Mouse (Mus musculus) kidney, embryonic 15.5 days (tissue): ENCODE data around the gene Vac14. TPM values are rescaled to one million over a fixed set of nuclear protein-coding genes. Genes with fewer than 3 reads are reported as not detected.

Experiments used
- ATAC-seq: fragments of 200-750 bp; cut with Nextera tagmentation; replicated peaks from 2 replicates; pipeline ENCODE4 v1.8.0; 2017; ENCODE audit warnings: moderate TSS enrichment; ENCODE audit not compliant: low FRiP score
- H3K27ac ChIP-seq: fragments of 300-500 bp; sonication (generic); 2 replicates; pipeline ENCODE4 v1.5.1; 2015; ENCODE audit warnings: mild to moderate bottlenecking, inconsistent platforms
- H3K27me3 ChIP-seq: fragments of 300-500 bp; sonication (generic); 2 replicates; pipeline ENCODE4 v1.6.1; 2015; ENCODE audit warnings: inconsistent platforms
- H3K36me3 ChIP-seq: fragments of 300-500 bp; sonication (generic); 2 replicates; pipeline ENCODE4 v1.6.1; 2015; ENCODE audit warnings: inconsistent platforms
- H3K4me1 ChIP-seq: fragments of 300-500 bp; sonication (generic); 2 replicates; pipeline ENCODE4 v1.6.1; 2015; ENCODE audit warnings: inconsistent platforms
- H3K4me2 ChIP-seq: fragments of 300-500 bp; sonication (generic); 2 replicates; pipeline ENCODE4 v1.6.1; 2015; ENCODE audit warnings: moderate library complexity, mild to moderate bottlenecking, inconsistent platforms
- H3K4me3 ChIP-seq: fragments of 300-500 bp; sonication (generic); replicated peaks from 2 replicates; pipeline ENCODE4 v1.5.1; 2015; ENCODE audit warnings: mild to moderate bottlenecking, inconsistent platforms
- H3K9ac ChIP-seq: fragments of 300-500 bp; sonication (generic); 2 replicates; pipeline ENCODE4 v1.6.1; 2015; ENCODE audit warnings: mild to moderate bottlenecking, inconsistent platforms
- H3K9me3 ChIP-seq: fragments of 300-500 bp; sonication (generic); replicated peaks from 2 replicates; pipeline ENCODE4 v1.6.1; 2016; ENCODE audit warnings: inconsistent platforms
- WGBS: fragments of 180-500 bp; shearing (Covaris S2); methylation state at CpG from one replicate; pipeline ENCODE4 v1.1.7; 2015; ENCODE audit warnings: mixed read lengths; 5-methylcytosine and 5-hydroxymethylcytosine counted together
- polyA plus RNA-seq: library from polyadenylated mRNA; unstranded; fragments of >200 nt; fragmentation: Nextera tagmentation; extraction: Ambion mirVana; gene quantifications from 2 replicates; pipeline ENCODE4 v1.2.1, GENCODE M21; 2015

Gene Vac14
- polyA plus RNA-seq, 1 experiment from 2014 or later, result 23.3 TPM

DNA sequence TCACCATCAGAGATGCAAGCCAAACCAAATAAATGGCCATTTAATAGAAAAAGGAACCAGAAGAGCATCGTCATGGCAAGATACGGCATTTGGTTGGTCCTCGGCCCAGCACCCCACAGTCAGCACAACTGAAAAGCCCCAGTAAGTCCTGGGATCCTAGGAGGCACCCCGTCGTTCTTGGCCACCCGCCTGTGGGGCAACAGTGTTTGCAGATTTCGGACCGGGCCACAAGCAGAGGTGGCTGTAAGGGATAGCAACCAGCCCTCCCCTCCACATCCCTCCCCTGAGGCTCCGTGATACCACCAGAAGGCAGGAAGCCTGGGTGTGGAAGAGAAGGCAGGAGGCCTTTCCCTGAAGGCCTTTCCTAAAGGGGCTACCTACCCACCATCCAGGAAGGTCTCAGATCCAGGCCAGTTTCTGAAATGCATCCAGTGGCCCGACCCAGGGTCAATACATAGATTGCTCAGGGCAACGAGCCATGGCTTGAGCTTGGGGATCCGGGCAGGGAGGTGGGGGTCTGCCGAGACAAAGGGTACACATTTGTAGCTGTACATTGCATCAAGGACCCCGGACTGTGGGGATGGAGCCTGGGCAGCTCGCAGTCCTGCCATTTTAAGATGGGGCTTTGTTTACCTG, 123.5 kb downstream of the Vac14 start:
- H3K27me3 ChIP-seq, result no peaks in the 10 kb centered on the region
- H3K36me3 ChIP-seq, result peaks cover 50% of the 10 kb centered on the region
- WGBS, result 81% methylated on average over 15 of the region's 15 CpGs
- H3K4me1 ChIP-seq, result peaks cover 6% of the 10 kb centered on the region; the same call in 1 of the 2 replicates
- no peak for ATAC-seq
- H3K27ac ChIP-seq, result no peak overlapping the region
- H3K4me3 ChIP-seq, result no peak overlapping the region
- no peak overlapping the region for H3K4me2 ChIP-seq
- H3K9ac ChIP-seq, result no peak overlapping the region
- no peaks in the 10 kb centered on the region for H3K9me3 ChIP-seq

DNA sequence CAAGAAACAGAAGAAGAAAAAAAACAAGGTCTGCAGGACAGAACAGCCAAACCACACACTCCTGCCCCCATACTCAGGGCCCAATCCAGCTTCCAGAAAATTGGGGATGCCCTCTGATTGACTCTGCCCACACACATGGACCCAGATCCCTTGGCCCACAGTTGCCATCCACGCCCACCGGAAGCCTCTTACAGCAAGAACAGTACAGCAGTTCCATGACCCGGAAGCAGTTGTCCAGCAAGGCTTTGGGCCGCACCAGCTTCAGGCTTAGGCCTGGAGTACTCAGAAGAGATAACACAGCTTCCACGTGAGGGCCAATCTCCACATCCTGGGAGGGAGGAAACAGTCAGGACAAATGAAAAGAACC, 124.0 kb downstream of the Vac14 start:
- Histone ChIP-seq H3K9me3 (no peaks in the 10 kb centered on the region), H3K4me2 (no peak overlapping the region), H3K27me3 (no peaks in the 10 kb centered on the region), H3K27ac (no peak overlapping the region), H3K4me1 (peaks cover 7% of the 10 kb centered on the region; the same call in 1 of the 2 replicates), H3K9ac (no peak overlapping the region), H3K4me3 (no peak overlapping the region), H3K36me3 (peaks cover 45% of the 10 kb centered on the region)
- WGBS, result 92% methylated on average over 5 of the region's 5 CpGs
- ATAC-seq, result no peak

DNA sequence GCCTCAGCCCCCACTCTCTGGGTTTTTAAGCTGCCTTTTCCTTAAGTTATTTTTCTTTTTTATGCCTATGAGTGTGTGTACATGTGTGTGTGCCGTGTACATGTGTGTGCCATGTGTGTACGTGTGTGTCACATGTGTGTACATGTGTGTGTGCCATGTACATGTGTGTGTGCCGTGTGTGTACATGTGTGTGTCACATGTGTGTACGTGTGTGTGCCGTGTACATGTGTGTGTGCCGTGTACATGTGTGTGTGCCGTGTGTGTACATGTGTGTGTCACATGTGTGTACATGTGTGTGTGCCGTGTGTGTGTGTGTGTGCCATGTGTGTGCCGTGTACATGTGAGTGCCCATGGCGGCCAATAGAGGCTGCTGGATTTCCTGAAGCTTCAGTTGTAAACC, 126.8 kb downstream of the Vac14 start:
- Histone ChIP-seq H3K36me3 (peaks cover 17% of the 10 kb centered on the region), H3K4me3 (no peak overlapping the region), H3K27ac (no peak overlapping the region), H3K4me1 (peaks cover 9% of the 10 kb centered on the region; the same call in 1 of the 2 replicates), H3K9ac (no peak overlapping the region), H3K9me3 (no peaks in the 10 kb centered on the region), H3K27me3 (no peaks in the 10 kb centered on the region), H3K4me2 (no peak overlapping the region)
- no peak for ATAC-seq
- 92% methylated on average over 10 of the region's 10 CpGs for WGBS

DNA sequence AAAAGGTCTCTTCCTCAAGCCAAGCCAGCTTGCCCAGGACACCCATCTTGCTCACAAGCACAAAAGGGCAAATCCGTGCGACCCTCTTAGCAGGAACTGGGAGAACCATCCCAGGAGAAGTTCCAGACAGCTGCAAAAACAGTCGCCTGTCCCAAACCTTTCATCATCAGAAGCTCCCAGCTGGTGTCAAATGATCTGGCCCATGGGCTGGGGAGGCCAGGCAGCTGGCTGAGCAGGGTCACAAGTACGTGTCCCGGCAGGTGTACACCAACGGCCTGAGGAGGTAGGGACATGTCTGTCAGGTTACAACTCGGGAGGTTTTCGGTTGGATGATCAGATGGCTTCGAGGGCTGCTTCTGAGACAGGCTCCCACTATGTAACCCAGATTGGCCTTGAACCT, 128.3 kb downstream of the Vac14 start:
- H3K4me3 ChIP-seq, result no peak overlapping the region
- H3K27ac ChIP-seq, result no peak overlapping the region
- no peaks in the 10 kb centered on the region for H3K27me3 ChIP-seq
- H3K4me1 ChIP-seq, result peaks cover 16% of the 10 kb centered on the region
- 19% methylated on average over 9 of the region's 9 CpGs for WGBS
- peaks cover 4% of the 10 kb centered on the region; the same call in 1 of the 2 replicates for H3K36me3 ChIP-seq
- H3K4me2 ChIP-seq, result no peak overlapping the region
- no peak overlapping the region for H3K9ac ChIP-seq
- no peaks in the 10 kb centered on the region for H3K9me3 ChIP-seq
- no peak for ATAC-seq

DNA sequence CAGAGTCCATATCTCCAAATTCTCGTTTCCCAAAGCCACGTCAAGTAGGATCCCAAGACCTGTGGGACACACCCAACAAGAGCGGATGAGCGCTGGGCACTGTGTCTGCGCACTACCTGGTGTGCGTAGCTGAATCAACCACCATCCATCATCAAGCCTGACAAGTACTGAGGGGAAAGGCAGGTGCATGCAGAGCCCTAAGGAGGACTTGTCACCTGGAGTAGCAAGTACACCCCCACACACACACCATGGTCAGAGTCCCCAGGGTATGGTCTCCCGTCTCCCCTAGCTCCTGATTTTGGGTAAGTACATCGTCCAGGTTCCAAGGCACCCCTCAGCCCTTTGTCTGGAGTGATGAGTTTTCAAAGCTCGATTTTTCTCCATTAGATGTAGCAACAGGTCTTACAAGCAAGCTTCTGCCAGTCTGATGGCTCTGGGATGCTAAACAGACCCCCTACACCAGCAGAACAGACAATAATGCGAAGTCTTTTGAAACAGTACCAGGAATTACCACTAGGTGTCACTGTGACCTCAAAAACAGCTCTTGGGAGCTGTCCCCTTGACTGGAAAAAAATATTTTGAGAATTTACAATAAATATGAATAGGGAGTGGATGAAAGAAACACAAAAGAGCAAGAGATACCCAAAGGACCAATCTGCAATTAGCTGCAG, 131.2 kb downstream of the Vac14 start:
- H3K4me3 ChIP-seq, result no peak overlapping the region
- H3K4me1 ChIP-seq, result peaks cover 26% of the 10 kb centered on the region
- H3K36me3 ChIP-seq, result no peaks in the 10 kb centered on the region
- no peak overlapping the region for H3K9ac ChIP-seq
- H3K4me2 ChIP-seq, result no peak overlapping the region
- H3K27ac ChIP-seq, result no peak overlapping the region
- no peaks in the 10 kb centered on the region for H3K9me3 ChIP-seq
- WGBS, result 60% methylated on average over 10 of the region's 10 CpGs
- no peak for ATAC-seq
- no peaks in the 10 kb centered on the region for H3K27me3 ChIP-seq

DNA sequence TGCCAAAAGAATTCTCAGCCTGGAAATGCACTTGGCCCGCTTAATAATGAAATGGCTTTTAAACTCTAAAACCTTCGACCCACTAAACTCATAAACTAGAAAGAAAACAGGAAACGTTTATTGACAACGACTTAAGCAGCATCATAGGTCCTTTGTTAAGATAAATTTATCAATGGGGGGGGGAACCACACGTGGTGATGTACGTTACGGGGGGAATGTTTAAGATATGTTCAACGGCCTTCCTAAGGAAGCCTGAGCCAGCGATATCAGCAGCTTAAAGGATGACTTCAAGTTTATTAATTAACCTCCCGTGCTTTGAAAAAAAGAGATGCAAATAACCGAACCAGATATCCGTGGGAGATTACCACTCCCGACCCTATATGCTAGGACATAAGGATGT, 131.9 kb downstream of the Vac14 start:
- no peak overlapping the region for H3K9ac ChIP-seq
- no peaks in the 10 kb centered on the region for H3K9me3 ChIP-seq
- 36% methylated on average over 13 of the region's 13 CpGs for WGBS
- no peak overlapping the region for H3K4me3 ChIP-seq
- peaks cover 32% of the 10 kb centered on the region for H3K4me1 ChIP-seq
- H3K4me2 ChIP-seq, result no peak overlapping the region
- H3K27ac ChIP-seq, result no peak overlapping the region
- no peaks in the 10 kb centered on the region for H3K27me3 ChIP-seq
- ATAC-seq, result no peak
- H3K36me3 ChIP-seq, result no peaks in the 10 kb centered on the region

DNA sequence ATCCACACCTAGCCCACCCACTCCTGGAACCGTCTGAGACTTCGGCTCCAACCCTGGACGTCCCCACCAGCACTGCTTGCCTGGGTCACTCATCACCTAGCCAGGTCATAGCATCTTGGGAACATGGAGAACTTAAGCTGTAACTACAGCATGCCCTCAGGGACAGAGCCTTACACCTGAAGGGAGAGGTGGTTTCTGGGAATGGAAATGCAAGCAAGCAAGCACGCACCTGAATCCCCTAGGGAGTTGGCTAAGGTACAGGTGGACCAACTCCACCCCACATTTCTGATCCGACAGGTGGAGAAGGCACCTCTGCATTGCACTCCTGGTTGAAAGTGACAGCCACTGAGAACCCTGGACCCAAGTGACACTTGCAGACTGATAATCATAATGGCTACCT, 133.1 kb downstream of the Vac14 start:
- WGBS, result 73% methylated on average over 5 of the region's 5 CpGs

DNA sequence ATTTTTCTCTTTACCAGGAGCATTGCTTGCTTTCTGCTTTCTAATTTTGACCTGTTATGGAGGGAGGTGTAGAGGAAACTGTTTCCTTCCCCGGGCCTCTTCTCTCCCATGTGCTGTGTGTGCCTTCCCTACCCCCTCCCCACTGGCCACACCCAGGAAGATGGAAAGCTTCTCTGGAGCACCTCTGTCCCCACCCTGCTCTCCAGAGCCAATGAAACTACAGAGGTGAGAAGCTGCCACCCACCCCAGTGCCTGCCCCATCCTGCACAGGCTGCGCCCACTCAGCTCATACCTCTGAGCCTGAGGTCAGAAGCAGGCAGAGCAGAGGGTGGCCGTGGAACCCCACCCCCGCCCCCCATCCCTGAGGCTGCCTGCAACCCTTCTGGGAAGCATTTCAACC, 136.3 kb downstream of the Vac14 start:
- H3K9ac ChIP-seq, result no peak overlapping the region
- H3K9me3 ChIP-seq, result no peaks in the 10 kb centered on the region
- H3K4me2 ChIP-seq, result no peak overlapping the region
- H3K27ac ChIP-seq, result no peak overlapping the region
- WGBS, result 49% methylated on average over 4 of the region's 4 CpGs
- H3K36me3 ChIP-seq, result no peaks in the 10 kb centered on the region
- no peaks in the 10 kb centered on the region for H3K27me3 ChIP-seq
- H3K4me1 ChIP-seq, result peaks cover 26% of the 10 kb centered on the region
- peak; percentile 52 for ATAC-seq
- no peak overlapping the region for H3K4me3 ChIP-seq

More for the DNA sequence above, 133.1 kb downstream of the Vac14 start:
- Histone ChIP-seq H3K4me2 (no peak overlapping the region), H3K9ac (no peak overlapping the region), H3K27me3 (no peaks in the 10 kb centered on the region), H3K36me3 (no peaks in the 10 kb centered on the region), H3K27ac (no peak overlapping the region), H3K4me1 (peaks cover 31% of the 10 kb centered on the region), H3K9me3 (no peaks in the 10 kb centered on the region), H3K4me3 (no peak overlapping the region)
- ATAC-seq, result no peak

DNA sequence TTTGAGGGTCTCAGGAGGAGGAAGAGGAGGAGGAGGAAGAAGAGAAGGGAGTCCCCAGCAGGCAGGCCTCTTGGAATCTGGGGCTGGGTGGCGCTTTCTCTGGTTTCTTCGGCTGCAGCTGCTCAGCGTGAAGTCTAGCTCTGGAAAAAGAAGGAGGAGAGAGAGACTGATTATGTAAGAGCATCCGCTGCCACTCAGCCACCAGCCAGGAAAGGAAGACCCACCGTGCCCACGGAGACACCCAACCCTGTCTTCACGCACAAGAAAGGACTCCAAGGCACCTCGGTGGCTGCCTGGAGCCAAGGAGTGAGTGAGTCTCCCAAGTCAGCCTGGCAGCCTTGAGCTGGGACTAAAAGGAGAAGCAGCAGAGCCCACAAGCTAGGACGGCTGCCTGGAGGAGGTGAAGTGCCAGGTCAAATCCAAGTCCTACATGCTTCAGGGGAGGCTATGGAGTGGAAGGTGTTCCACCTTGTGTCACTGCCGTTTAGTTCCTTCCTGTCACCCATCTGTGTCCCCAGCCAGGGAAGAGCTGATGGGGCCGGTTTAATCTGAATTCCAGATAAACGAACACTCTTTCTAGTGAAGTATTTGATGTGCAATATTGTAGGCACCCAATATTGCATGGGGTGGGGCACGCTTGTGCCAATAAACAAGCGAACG, 137.3 kb downstream of the Vac14 start:
- Histone ChIP-seq H3K4me2 (no peak overlapping the region), H3K4me3 (no peak overlapping the region), H3K9me3 (no peaks in the 10 kb centered on the region), H3K36me3 (no peaks in the 10 kb centered on the region), H3K27me3 (no peaks in the 10 kb centered on the region), H3K4me1 (peaks cover 25% of the 10 kb centered on the region), H3K27ac (0 out of 2 replicates have a peak overlapping the region, but pooled peaks have one; percentile 1), H3K9ac (no peak overlapping the region)
- 64% methylated on average over 15 of the region's 15 CpGs for whole genome bisulfite sequencing
- ATAC-seq, result no peak

DNA sequence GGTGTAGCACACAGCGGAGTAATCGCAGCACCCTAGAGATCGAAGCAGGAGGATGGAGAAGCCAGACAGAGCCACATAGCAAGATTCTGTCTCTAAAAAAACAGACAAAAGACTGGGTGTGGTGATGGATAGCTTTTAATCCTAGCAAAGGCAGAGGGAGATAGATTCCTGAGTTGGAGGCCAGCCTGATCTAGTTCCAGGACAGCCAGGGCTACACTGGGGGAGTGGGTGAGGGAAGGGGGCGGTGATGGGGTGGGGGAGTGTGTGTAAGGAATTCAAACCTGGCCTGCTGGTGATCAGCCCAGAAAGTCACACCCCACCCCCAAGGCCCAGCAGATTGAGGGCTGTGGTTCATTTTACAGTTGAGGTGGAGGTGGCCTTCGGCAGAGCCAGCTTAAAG, 137.8 kb downstream of the Vac14 start:
- Histone ChIP-seq H3K9ac (no peak overlapping the region), H3K4me3 (no peak overlapping the region), H3K4me2 (no peak overlapping the region), H3K36me3 (no peaks in the 10 kb centered on the region), H3K4me1 (peaks cover 28% of the 10 kb centered on the region), H3K27me3 (no peaks in the 10 kb centered on the region), H3K27ac (no peak overlapping the region), H3K9me3 (no peaks in the 10 kb centered on the region)
- ATAC-seq, result no peak
- WGBS, result 76% methylated on average over 5 of the region's 5 CpGs

DNA sequence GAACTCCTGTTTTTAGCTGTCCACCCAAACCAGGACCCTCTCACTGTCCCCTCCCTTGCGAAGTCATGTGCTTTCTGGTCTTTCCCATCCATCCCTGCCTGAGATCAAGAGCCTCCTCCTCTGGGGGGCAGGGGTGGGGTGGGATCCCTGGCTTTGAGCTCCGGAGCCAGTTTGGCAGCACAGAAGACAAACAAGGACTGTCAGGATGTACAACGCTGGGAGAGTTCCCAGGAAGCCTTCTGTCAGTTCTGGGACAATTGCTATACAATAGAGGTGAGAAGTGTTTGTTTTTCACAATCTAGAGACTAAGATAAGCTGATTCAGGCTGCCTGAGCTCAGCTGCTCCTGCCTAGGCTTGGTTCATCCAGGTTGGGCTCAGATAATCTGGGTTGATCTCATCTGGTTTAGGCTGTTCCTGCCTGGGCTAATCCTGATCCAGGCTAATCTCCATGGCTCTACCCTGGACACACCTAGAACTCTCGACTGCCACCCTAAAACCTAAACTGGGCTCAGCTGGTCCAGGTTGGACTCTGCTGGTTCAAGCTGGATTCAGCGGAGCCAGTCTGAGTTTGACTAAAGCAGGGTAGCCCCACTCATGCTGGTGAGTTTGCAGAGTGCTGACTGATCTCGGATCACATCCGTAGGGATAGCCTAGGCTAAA, 142.0 kb downstream of the Vac14 start:
- H3K4me1 ChIP-seq, result peaks cover 23% of the 10 kb centered on the region
- no peaks in the 10 kb centered on the region for H3K9me3 ChIP-seq
- no peak for ATAC-seq
- H3K27ac ChIP-seq, result peak overlapping the region; percentile 33
- no peak overlapping the region for H3K9ac ChIP-seq
- 66% methylated on average over 7 of the region's 7 CpGs for WGBS
- no peak overlapping the region for H3K4me3 ChIP-seq
- no peak overlapping the region for H3K4me2 ChIP-seq
- H3K27me3 ChIP-seq, result no peaks in the 10 kb centered on the region
- H3K36me3 ChIP-seq, result no peaks in the 10 kb centered on the region

DNA sequence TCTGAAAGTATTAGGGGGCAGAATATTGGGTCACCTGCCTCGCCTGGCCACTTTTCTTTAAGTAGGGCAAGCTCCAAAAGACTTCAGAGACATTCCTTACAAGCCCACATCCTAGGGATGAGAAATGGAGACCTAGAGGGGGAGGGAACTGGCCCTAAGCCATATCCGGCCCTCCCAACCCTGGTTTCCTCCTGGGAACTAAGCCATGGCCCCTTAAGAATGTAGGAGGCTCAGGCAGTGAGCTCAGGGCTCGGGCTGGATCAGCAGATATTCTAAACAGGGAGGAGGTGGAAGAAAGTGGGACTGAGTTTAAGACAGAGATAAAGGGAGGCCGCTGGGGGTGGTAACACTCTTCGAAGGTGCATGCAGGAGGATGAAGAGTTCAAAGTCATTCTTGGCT, 142.8 kb downstream of the Vac14 start:
- peak overlapping the region; percentile 33; the same call in 1 of the 2 replicates for H3K27ac ChIP-seq

More for the DNA sequence above, 142.8 kb downstream of the Vac14 start:
- Histone ChIP-seq H3K9me3 (no peaks in the 10 kb centered on the region), H3K27me3 (no peaks in the 10 kb centered on the region), H3K9ac (no peak overlapping the region), H3K4me2 (no peak overlapping the region), H3K4me3 (no peak overlapping the region), H3K36me3 (no peaks in the 10 kb centered on the region), H3K4me1 (peaks cover 23% of the 10 kb centered on the region)
- WGBS, result 44% methylated on average over 5 of the region's 5 CpGs
- peak; percentile 70 for ATAC-seq
